Mouse (Mus musculus) cerebellum, adult 9-10 months (tissue): ENCODE results near the gene Camk2d.

Experiments
- DNase-seq: peaks from one replicate; pipeline ENCODE4 v3.0.0; 2022

The Camk2d gene

GRCm38 (mm10) chr3:126692797-126693196 lies 96.7 kb downstream of the Camk2d start:
- no peak for DNase-seq

GRCm38 (mm10) chr3:126693302-126693701 lies 97.2 kb downstream of the Camk2d start:
- no peak for DNase-seq

- peak; percentile 90 for DNase-seq
Observed at GRCm38 (mm10) chr3:126695456-126696293, 99.6 kb downstream of the Camk2d start.

- DNase-seq: no peak
Observed at GRCm38 (mm10) chr3:126696620-126697019, 100.5 kb downstream of the Camk2d start.

- no peak for DNase-seq
Observed at GRCm38 (mm10) chr3:126699740-126700139, 103.6 kb downstream of the Camk2d start.

- DNase-seq: no peak
Observed at GRCm38 (mm10) chr3:126701067-126701466, 105.0 kb downstream of the Camk2d start.

- DNase-seq: peak; percentile 55
Observed at GRCm38 (mm10) chr3:126701586-126701985, 105.5 kb downstream of the Camk2d start.

GRCm38 (mm10) chr3:126705490-126705889 lies 109.4 kb downstream of the Camk2d start:
- peak; percentile 88 for DNase-seq

GRCm38 (mm10) chr3:126714281-126714680 lies 118.2 kb downstream of the Camk2d start:
- peak; percentile 63 for DNase-seq

GRCm38 (mm10) chr3:126723021-126723449 lies 126.9 kb downstream of the Camk2d start:
- peak; percentile 97 for DNase-seq

- no peak for DNase-seq
Observed at GRCm38 (mm10) chr3:126723458-126723857, 127.4 kb downstream of the Camk2d start.

- no peak for DNase-seq
Observed at GRCm38 (mm10) chr3:126725647-126726046, 129.5 kb downstream of the Camk2d start.

GRCm38 (mm10) chr3:126727387-126727786 lies 131.3 kb downstream of the Camk2d start:
- DNase-seq: no peak

GRCm38 (mm10) chr3:126730411-126730810 lies 134.3 kb downstream of the Camk2d start:
- DNase-seq: peak; percentile 50

- DNase-seq: no peak
Observed at GRCm38 (mm10) chr3:126732323-126732722, 136.2 kb downstream of the Camk2d start.

GRCm38 (mm10) chr3:126734533-126734932 lies 138.4 kb downstream of the Camk2d start:
- no peak for DNase-seq

GRCm38 (mm10) chr3:126735211-126735610 lies 139.1 kb downstream of the Camk2d start:
- no peak for DNase-seq

- peak; percentile 58 for DNase-seq
Observed at GRCm38 (mm10) chr3:126737128-126737527, 141.0 kb downstream of the Camk2d start.

- DNase-seq: peak; percentile 50
Observed at GRCm38 (mm10) chr3:126740146-126740545, 144.0 kb downstream of the Camk2d start.

GRCm38 (mm10) chr3:126744432-126745133 lies 148.5 kb downstream of the Camk2d start:
- peak; percentile 86 for DNase-seq

- DNase-seq: peak; percentile 54
Observed at GRCm38 (mm10) chr3:126746148-126746803, 150.2 kb downstream of the Camk2d start.

- no peak for DNase-seq
Observed at GRCm38 (mm10) chr3:126747628-126748027, 151.5 kb downstream of the Camk2d start.

- no peak for DNase-seq
Observed at GRCm38 (mm10) chr3:126751377-126752098, 155.4 kb downstream of the Camk2d start.
